Mouse (Mus musculus): ENCODE measurements around the gene Tex48.

Gene Tex48

GRCm38 (mm10) chr4:63595259-63595658 lies 27.0 kb downstream of the Tex48 start:
- intact Hi-C loops (cut with DNase I) = no loop called here

DNA sequence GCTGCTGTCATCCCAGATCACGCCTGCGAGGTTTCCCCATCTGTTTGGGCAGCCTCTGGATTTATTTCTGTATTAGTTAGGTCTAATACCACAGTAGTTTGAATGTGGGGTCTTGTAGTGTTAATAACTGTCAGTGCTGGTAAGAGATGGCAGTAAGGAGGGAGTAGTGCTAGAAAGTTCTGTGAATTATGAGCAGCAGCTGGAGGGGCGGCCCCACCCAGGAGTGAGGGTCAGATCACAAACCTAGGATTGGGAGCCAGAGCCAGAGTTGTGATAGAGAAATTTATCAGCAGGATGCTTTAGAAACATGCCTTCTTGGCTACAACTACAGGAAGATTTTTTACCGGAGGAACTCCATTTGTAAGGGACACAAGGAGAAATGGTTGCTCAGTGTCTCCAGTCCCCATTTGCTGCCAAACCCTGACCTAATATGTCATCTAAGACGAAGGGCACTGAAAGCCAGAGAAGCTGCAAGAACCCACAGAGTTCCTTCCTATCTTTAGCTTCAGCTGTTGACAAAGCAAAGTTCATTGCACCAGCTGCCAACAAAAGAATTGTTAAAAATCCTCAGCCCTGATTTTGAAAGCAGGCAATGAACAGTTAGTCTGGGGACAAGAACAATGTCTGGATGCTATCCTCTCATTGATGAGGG lies 27.6 kb downstream of the Tex48 start:
- intact Hi-C loops (cut with DNase I) = no loop called here

GRCm38 (mm10) chr4:63590538-63590937 lies 31.7 kb downstream of the Tex48 start:
- intact Hi-C loops (cut with DNase I) = no loop called here

DNA sequence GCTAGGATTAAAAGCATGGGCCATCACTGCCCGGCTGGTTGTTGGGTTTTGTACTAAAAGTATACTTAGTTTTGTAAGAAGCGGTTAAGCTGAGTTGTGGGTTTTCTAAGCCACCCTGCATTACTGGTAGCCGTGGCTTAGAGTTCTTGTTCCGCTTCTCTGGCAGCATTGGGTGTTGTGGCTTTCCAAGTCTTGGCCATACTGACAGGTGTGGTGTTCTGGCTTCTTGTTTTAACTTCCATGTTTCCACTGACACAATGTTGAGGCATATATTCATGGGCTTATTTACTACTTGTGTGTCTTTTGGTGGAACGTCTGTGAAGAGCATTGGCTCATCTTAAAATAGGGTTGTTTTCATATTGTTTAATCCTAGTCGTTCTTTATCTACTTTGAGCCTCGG lies 32.2 kb downstream of the Tex48 start:
- intact Hi-C loops (cut with DNase I) = loop anchor here (10.0 kb wide), 1 partner anchor 175 kb away; no protein-coding TSS in a partner anchor

GRCm38 (mm10) chr4:63586240-63586639 lies 36.0 kb downstream of the Tex48 start:
- intact Hi-C loops (cut with DNase I) = loop anchor here (10.0 kb wide), 1 partner anchor 171 kb away; no protein-coding TSS in a partner anchor

DNA sequence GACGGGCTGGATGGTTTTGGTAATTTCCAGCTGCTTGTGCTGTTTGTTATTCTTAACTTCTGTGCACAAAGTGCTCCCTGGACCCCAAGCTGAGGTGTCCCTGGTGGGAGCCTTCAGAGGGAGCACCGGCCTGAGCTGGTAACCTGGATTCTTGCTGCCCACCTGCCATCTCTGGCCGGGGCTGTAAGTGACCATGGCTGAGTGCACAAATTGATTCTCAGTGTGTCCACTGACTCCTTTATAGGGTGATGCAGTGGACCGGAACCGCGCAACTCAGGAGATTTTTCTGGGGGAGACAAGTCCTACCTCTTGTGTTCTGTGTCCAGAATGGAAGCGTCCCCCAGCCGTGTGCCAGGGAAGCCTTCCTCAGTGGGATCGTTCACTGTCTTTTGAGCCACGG lies 37.0 kb downstream of the Tex48 start:
- intact Hi-C loops (cut with DNase I) = loop anchor here (10.0 kb wide), 1 partner anchor 170 kb away; no protein-coding TSS in a partner anchor

- intact Hi-C loops (cut with DNase I) = loop anchor here (5.0 to 10.0 kb wide), 2 partner anchors 65 to 168 kb away; no protein-coding TSS in a partner anchor
Measured at GRCm38 (mm10) chr4:63582580-63582979, 39.6 kb downstream of the Tex48 start.

DNA sequence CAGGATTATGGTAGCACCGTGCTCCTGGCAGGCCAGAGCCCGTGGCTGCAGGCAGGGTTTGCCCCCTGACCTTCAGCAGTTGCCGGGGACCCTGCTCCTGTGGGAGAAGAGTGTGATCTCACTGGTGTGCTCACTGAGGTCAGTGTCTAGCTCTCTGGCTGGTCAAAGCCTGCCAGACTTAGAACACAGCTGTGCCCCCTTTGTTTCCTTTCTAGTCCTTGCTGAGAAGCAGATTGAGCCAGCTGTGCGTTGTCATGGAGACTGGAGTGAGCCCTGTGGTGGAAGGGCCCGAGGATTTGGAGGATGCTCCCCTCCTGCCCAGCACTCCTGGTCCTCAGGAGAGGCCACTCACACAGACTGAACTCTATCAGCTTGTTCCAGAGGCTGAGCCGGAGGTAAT lies 42.1 kb downstream of the Tex48 start:
- intact Hi-C loops (cut with DNase I) = loop anchor here (5.0 to 10.0 kb wide), 2 partner anchors 63 to 165 kb away; no protein-coding TSS in a partner anchor

GRCm38 (mm10) chr4:63579649-63580048 lies 42.6 kb downstream of the Tex48 start:
- intact Hi-C loops (cut with DNase I) = loop anchor here (5.0 to 10.0 kb wide), 2 partner anchors 62 to 165 kb away; no protein-coding TSS in a partner anchor

GRCm38 (mm10) chr4:63572621-63573020 lies 49.6 kb downstream of the Tex48 start:
- intact Hi-C loops (cut with DNase I) = no loop called here

DNA sequence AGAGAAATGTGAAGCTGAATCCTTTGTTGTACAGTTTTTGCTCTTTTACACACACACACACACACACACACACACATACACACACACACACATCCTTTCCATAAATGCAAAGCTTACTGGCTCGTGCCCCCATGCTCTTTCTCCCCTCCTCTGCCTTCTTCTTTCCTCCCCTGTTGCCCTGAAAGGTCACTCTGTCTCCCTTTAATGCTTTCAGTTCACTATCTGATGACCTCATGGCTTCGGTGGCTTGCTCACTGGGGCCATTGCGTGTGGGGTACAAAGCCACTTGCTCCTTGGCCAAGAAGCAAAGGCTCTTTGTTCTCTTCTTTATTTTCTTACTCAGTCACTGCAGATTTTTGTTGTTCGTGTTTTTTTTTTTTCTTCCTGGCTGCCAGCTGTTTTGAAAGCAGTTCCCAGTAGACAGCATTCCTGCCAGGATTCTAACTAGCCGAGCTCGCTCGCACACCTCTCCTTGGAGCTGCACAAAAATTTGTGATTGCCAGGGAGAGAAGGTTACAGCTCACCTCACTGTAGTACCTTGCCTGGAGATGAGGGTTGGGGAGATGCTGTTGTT lies 51.9 kb downstream of the Tex48 start:
- intact Hi-C loops (cut with DNase I) = no loop called here

DNA sequence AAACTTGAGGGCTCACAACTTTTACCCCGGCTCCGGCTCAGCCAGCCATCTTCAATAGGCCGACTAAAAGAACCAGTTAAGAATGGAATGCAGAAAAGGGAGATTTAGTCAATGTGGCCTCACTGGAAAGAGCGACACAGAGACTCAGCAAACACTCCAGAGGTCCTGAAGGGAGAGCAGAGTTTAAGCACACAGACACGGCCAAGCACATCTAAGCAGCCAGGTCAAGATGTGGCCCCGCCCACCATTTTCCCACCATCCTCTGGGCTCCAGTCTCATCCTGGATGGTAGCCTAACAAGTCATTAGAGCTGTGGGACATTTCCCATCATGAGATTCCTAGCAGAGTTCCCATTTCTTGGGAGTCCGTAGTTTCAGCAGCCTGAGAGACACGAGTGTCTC lies 52.9 kb downstream of the Tex48 start:
- intact Hi-C loops (cut with DNase I) = no loop called here

DNA sequence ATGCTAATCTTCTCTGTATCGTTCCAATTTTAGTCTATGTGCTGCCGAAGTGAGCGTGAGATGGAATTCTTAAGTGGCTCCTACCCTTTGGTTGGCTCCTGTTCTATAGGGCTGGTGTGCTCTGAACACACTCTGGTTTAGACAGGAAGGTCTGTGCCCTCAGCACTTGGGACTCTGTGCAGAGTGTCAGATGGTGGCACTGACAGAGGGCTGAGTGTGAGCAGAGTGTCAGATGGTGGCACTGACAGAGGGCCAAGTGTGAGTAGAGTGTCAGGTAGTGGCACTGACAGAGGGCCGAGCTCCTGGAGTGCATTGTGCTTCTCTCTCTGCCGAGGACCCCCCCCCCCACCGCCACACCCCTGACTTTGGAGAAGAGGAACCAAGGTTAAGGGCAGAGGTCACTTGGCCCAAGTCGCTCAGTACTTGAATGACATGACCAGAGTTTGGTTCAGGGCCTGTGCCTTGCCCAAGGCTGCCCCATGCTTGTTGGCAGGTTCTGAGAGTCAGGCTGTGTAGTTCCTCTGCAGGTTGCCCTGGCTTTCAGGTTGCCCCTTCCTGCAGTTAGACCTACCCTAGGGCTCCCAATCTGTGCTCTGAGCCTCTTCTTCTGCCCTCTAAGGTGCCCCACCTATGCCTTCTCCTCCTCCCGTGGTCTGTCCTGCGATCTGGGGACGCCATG lies 54.4 kb downstream of the Tex48 start:
- intact Hi-C loops (cut with DNase I) = no loop called here

DNA sequence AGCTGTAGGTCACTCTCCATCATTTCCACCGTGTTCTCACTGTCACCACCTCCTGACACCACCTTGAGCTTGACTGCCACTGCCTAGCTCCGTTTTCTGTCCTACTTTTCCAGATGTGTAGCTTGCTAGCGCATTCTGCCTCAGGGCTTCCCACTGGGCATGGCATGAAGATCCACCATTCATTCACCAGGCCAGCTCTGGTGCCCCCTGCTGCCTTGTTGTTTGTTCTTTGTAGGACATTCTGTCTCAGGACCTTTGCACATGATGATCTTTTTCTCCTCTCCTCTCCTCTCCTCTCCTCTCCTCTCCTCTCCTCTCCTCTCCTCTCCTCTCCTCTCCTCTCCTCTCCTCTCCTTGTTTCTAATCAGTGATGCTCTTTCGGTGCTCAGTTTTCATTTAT lies 59.5 kb downstream of the Tex48 start:
- intact Hi-C loops (cut with DNase I) = no loop called here

GRCm38 (mm10) chr4:63561861-63562675 lies 60.2 kb downstream of the Tex48 start:
- intact Hi-C loops (cut with DNase I) = no loop called here

DNA sequence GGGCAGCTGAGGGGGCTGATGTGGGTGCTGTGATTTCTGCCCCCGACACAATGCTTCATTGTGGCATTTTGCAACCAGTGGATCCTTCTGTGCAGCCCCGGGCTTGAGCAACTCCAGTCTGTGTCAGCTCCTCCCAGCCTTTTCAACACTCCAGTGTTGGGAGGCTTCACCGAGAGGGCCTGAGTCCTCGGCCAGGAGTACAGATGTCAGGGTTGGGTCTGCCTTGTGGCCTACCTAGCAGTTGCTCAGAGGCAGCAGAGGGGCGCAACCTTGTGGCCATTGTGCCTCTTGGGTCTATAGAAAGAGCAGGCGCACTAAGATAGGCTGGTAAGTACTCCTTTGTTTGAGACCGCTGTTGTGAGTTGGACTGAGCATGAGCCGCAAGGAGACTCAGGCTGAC lies 62.1 kb downstream of the Tex48 start:
- intact Hi-C loops (cut with DNase I) = no loop called here

GRCm38 (mm10) chr4:63559127-63559697 lies 63.0 kb downstream of the Tex48 start:
- intact Hi-C loops (cut with DNase I) = no loop called here

DNA sequence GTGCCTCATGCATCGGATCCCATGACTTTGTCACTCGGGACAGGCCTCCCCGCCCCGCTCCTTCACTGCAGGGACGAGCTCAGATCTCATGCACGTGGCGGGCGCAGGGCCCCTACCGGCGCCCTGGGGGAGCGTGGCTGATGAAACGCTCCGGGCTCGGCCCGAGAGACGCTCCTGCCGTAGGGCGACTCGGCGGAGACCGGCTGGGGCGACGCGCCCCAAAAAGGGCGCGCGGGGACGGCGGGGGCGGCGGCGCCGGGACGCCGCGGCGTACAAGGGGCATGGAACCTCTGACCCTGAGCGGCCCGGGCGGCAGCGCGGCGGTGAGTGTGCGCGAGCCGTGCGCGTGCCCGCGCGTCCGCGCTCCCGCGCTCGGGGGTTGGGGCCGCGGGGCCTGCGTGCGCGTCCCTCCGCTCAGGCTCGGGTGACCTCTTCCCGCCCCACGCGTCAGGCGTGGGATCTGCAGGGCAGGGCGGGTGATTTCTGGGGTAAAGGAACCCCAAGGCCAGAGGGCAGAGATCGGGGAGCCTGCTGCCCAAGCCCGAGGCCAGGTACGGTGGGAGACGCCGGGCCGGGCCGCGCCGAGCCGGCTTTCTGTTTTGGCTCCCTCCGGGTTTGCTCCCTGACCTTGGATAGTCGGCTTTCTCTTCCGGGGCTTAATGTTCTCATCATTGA lies 63.7 kb downstream of the Tex48 start, which contains the start of gene Tmem268:
Gene Tmem268 (plus strand): TSS at position 375 of the 675 bp plus-strand sequence.
- intact Hi-C loops (cut with DNase I) = no loop called here

DNA sequence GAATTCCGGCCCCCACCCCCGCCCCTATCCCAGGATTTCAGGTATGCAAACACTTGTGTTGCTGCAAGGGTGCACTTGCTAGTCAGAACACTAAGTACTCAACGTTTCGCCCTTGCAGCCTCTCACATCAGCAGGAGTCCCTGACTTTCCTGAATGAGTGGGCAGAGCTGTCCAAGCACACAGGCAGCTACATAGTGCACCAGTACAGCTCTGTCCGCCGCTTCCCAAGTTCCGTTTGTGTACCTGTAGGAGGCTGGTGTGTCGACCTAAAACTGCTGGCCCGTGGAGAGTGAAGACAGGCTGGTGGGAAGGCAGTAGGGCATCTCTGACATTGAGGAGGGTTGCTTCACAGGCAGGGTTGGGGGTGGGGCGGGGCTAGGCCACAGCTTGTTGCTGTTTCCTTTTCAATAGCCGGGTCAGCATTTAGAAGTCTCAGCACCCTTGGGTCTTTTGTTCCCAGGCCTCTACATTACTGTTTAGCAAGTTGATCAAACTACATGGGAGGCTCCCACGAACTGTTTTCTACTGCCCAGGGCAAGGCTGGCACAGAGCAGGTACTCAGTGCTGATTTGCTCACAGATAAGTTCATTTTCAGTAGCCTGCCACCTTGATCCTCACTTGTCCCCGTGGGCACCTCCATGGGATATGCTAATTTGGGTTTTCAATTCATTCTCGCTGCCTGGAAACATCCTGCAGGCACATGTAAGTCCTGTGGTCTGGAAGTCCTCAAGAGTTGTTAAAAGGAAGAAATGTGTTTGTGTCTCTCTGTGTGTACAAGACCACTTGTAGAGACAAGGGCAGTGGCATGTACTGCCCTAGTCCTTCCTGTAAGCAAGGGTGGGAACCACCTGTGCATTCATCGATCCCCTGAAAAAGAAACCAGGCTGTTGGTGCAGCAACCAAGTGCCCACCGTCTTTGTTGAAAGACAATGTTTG lies 64.8 kb downstream of the Tex48 start:
- intact Hi-C loops (cut with DNase I) = no loop called here

Measured in adrenal gland (tissue).